Mouse (Mus musculus) spleen, adult 2 months (tissue): Measurements from ENCODE around the gene Cma2.

Experiments used
- CTCF ChIP-seq: fragments of 200-500 bp; IDR thresholded peaks from 2 replicates; pipeline ENCODE4 v1.5.1; 2011; ENCODE audit warnings: mild to moderate bottlenecking, inconsistent platforms; ENCODE audit not compliant: insufficient read depth, insufficient read length, insufficient replicate concordance; ENCODE audit errors: extremely low read depth
- POLR2A ChIP-seq: fragments of 200-500 bp; IDR thresholded peaks from 2 replicates; pipeline ENCODE4 v1.6.1; 2011; ENCODE audit warnings: low read depth, low read length, inconsistent platforms

GRCm38 (mm10) chr14:55929263-55929997 is 21.4 kb upstream of the Cma2 start:
- TF ChIP-seq POLR2A: no peak
- no peak for TF ChIP-seq CTCF
